Mouse (Mus musculus) layer of hippocampus, adult 9-11 months (tissue): ENCODE results near the gene Rrp1.
"Not testable (repeated sequence)": the region's sequence is repeated elsewhere in the genome, so short reads cannot be mapped to it uniquely, and the experiment has no call there.

ENCODE experiments used
- DNase-seq: peaks from one replicate; pipeline ENCODE4 v3.0.0; 2022

Rrp1 gene

GRCm38 (mm10) chr10:78422614-78423013, 9.8 kb upstream of the Rrp1 start:
- DNase-seq, result no peak

- no peak for DNase-seq
Measured at GRCm38 (mm10) chr10:78420929-78421328, 8.1 kb upstream of the Rrp1 start.

- DNase-seq, result no peak
Measured at GRCm38 (mm10) chr10:78418791-78419190, 5.9 kb upstream of the Rrp1 start.

GRCm38 (mm10) chr10:78417888-78418287, 5.0 kb upstream of the Rrp1 start:
- no peak for DNase-seq

- DNase-seq, result not testable (repeated sequence)
Measured at GRCm38 (mm10) chr10:78414936-78415335, 2.1 kb upstream of the Rrp1 start.

- DNase-seq, result no peak
Measured at GRCm38 (mm10) chr10:78413152-78413520, 293 bp upstream of the Rrp1 start.

- no peak for DNase-seq
Measured at GRCm38 (mm10) chr10:78411851-78412250, 992 bp downstream of the Rrp1 start.

GRCm38 (mm10) chr10:78409035-78409788, 3.6 kb downstream of the Rrp1 start:
- DNase-seq, result no peak

GRCm38 (mm10) chr10:78407132-78407531, 5.7 kb downstream of the Rrp1 start:
- no peak for DNase-seq

- no peak for DNase-seq
Measured at GRCm38 (mm10) chr10:78406152-78406551, 6.7 kb downstream of the Rrp1 start.

GRCm38 (mm10) chr10:78402301-78402922, 10.4 kb downstream of the Rrp1 start:
- no peak for DNase-seq

GRCm38 (mm10) chr10:78401127-78401526, 11.7 kb downstream of the Rrp1 start:
- no peak for DNase-seq

GRCm38 (mm10) chr10:78399090-78399657, 13.7 kb downstream of the Rrp1 start:
- DNase-seq, result peak; percentile 43

- no peak for DNase-seq
Measured at GRCm38 (mm10) chr10:78396625-78396885, 16.3 kb downstream of the Rrp1 start.

- peak; percentile 94 for DNase-seq
Measured at GRCm38 (mm10) chr10:78395819-78396624, 16.8 kb downstream of the Rrp1 start.

GRCm38 (mm10) chr10:78395377-78395776, 17.5 kb downstream of the Rrp1 start:
- DNase-seq, result no peak

GRCm38 (mm10) chr10:78392072-78392471, 20.8 kb downstream of the Rrp1 start:
- DNase-seq, result peak; percentile 72

GRCm38 (mm10) chr10:78390982-78391470, 21.8 kb downstream of the Rrp1 start:
- DNase-seq, result no peak

- peak; percentile 64 for DNase-seq
Measured at GRCm38 (mm10) chr10:78388216-78388980, 24.4 kb downstream of the Rrp1 start.

GRCm38 (mm10) chr10:78385520-78385919, 27.3 kb downstream of the Rrp1 start:
- no peak for DNase-seq

GRCm38 (mm10) chr10:78383567-78383966, 29.3 kb downstream of the Rrp1 start:
- DNase-seq, result no peak

- no peak for DNase-seq
Measured at GRCm38 (mm10) chr10:78378516-78378915, 34.3 kb downstream of the Rrp1 start.
